Mouse (Mus musculus) lung, postnatal 10 days (tissue): ENCODE results near the gene G0s2.

Experiments used
- DNase-seq: peaks from one replicate; pipeline ENCODE4 v3.0.0; 2021

The G0s2 gene

DNA sequence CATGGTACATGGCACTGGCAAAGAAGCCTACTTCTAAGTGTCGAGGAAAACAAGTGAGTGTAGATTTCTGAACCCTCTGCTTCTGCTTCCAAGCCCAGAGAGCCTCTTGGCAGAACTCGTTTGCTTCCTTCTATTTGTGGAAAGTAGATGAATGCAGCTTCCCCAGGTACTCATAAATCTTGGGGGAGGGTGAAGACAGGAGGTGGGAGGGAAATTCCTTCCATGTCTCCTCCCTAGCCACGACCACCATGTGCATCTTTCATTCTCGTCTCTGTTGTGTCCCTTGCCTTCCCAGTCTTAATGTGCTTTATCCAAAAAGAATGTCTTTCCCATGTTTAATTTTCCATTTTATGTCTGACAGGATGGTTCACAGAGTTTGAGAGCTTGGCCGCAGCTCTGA is 20.4 kb downstream of the G0s2 start:
- no peak for DNase-seq

DNA sequence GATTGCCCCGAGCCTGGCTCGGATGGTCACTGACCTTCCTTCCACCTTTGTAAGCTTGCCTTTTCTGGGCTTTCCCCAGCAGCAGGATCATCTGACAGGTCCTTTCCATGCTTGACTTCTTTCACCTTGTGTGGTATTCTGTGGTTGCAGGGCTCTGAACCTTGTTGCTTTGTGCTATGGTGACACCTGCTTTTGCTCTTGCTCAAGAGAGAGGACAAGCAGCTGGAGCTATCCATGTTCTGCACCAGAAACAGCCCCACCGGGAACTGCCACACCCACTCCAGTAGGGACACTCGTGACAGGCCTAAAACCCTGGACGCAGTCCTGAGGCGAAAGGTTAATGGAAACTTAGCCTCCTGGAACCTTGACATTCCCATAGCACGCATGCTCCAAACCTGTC is 21.6 kb downstream of the G0s2 start:
- DNase-seq = no peak

DNA sequence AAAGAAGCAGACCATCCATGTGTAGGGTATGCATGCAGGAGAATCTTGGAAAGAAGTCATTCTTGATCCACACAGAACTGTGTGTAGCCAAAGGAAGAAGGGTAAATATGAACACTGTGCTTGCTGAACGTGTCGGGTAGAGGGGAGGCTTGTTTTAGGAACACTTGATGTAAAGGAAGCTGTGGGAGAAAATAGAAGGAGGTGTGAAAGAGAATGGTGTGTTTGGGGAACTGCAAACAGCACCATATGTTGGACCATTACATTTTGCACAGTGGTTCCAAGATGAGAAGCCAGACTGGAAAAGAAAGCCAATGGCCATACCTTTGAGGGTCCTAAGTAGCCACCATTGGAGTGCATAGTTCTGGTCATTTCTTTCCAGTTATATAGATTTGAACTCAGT is 23.0 kb downstream of the G0s2 start:
- DNase-seq = no peak

DNA sequence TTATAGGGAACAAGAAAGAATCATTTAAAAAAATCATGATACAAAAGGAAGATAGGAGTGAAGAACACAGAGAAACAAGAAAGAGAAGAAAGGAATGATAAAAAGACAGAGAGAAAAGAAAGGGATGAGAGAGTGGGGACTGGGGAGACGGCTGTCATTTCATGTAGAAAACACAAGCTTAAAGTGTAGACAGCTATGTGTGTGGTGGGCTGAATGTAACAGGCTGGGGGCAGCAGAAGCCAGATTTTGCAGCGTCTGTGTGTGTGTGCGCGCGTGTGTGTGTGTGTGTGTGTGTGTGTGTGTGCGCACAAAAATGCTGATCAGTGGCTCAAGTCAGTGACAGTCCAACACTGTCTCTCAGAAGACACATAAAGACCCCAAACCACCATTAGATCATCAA is 28.8 kb downstream of the G0s2 start:
- no peak for DNase-seq

DNA sequence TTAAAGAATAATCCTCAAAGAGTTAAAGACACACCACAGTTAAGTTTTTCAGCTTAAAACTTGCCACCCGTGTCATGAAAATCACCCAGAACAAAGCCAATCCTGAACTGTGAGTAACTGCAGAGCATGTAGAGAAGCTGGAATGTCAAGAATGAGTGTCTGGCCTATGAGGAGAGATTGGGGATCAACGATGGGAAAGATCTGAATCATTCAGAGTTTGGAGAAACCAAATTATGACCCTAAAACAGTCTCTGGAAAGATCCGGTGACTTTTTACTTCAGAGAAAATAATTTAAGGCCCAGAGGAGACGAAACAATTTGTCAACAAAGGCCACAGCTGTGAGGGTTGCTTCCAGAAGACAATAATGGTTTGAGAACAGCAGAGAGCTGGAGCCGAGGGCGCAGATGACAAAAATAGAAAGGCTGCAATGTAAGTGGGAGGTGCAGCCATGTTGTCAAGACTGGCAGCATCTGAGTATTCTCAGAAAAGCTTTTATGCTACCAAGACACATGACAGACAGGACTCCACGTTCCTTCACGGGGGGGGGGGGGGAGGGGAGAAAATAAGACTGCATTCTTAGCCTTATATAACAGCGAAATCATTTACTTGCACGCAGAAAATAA is 29.3 kb downstream of the G0s2 start:
- no peak for DNase-seq

DNA sequence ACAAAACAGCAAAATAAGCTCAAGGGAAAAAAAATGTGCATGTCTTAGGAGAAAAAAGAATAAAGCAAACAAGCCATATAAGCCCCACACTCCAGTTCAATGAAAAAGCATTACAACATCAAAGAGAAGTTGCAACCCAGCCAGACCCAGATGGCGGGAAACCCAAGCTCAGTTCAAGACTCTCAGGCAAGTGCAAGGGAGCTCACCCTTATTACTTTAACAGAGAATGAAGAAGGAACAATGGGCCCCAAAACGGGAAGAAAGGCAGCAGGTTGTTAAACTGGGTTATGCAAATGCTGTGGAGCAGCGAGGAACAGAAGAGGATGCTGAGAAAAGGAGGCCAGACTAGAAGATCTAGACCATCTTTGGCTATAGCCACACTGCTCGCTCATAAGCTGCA is 30.2 kb downstream of the G0s2 start:
- DNase-seq = peak; percentile 24

DNA sequence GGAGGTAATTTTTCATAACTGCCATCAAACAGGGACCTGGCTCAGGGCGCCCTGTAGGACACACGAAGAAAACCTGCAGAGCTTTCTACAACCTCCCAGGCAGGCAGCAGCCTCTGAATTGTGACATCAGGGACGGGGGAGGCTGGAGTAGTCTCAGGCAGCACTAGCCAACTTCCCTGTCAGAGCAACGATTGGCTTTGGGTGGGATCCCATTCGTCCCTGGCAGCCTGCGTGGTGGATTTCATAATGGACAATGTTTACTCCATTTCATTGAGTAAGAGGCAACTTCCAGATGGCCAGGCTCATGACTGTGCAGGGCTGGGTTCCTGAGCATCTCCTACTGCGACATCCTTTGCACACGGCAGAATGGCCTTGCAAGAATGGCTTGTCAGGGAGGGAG is 30.8 kb downstream of the G0s2 start:
- DNase-seq = peak; percentile 93

DNA sequence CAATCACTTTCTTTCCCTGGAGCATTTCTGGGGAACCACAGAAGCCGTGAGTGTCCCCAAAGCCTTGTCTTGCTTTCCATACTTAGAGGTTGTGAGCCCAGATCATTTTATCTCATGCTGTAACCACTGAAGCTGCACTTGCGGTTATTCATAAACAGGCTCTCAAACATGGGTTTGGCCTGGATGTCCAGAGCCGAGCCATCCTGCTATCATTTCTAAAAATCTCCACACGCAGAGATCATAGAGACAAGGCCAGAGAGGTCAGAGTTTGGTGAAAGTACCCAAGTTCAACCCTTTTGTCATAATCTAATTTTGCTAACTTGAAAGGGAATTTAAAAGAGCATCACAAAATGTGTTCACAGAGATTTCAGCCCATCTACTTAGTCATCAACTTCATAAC is 31.6 kb downstream of the G0s2 start:
- no peak for DNase-seq

DNA sequence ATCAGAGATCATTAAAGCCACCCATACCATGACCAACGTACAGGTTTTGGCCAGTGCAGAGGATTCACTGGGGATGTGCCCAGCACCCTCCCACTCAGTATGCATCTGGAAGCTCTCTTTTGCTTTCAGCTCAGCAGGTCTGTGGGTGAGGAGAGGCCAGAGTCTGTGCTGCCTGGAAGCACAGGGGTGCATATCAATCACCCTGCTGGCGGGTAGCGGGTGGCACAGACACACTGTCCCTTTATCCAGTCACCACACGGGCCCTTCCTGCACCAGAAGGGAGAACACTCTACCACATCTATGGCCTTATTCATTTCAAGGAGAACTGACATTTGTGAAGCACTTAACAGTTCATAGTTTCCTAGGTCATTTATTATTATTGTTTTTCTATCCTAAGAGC is 34.6 kb downstream of the G0s2 start:
- no peak for DNase-seq

DNA sequence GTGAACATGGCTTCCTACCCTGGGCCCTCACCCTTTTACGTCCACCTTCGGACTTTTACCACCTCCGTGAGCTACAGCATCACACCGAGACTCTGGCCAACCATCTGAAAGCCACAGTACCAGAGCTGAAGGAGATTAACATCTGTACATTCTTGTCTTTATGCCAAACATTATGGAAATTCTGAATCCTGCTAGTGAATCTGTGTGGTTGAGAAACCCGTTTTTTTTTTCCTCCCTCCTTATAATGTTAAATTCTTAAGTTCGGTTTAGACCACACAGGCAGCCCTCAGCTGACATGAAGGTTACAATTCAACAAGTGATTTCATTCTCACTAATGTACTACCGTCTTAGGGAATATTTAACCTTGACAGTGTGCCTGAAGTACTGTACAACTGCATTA is 38.1 kb downstream of the G0s2 start:
- DNase-seq = no peak

DNA sequence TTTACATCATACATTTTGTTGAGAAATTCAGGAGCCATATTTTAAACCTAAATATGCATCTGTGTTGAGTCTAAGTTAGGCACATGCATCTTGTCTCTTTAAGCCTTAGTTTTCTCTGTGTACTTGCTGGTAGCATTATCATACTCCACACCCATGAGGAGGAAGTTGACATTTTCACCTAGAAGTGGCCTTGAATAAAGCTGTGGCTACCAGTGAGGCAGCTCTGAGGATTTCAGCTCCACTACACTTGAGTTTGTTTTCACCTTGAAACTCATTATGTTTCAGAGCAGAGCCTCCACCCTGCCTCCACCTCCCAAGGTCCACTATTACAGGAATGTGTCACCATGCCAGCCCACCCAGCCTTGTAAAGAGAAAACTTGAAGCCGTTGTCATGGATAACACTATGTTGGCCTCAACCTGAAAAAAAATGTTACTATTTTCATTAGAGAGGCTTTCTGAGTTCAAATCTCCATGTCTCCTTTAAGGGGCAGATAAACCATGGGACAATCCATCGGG is 38.8 kb downstream of the G0s2 start:
- DNase-seq = no peak

DNA sequence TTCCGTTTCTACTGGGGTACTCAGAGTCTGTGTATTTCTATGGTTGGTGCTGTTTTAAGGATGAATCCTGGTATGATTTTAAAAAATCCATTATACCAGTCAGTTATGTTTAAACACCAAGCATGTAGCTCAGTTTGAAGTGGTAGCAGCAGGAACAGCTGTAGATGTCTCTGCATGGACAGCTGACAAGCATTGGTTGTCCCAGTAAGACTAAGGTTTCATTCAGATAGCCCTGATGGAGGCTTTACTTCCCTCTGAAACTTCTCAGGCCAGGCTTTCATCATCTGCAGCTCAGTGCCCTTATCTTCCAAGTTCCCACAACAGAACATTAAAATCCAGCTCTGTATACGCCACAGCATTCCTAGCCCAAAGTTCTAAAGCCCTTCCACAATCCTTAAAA is 40.3 kb downstream of the G0s2 start:
- DNase-seq = no peak

DNA sequence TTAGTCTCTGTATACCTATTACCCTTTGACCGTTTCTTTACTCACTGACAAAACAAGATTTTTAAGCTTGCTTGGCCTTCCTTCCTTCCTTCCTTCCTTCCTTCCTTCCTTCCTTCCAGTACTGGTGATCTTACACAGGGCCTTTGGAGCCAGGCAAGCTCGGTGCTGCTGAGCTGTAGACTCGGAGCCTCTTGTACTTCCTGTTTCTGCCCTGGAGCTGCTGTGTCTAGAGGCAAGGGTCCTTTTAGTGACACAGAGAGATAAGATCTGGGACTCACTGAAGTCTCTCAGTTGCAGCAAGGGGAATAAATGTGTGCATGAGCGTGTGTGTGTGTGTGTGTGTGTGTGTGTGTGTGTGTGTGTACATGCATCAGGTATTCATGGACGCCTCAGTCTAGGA is 42.1 kb downstream of the G0s2 start:
- no peak for DNase-seq

DNA sequence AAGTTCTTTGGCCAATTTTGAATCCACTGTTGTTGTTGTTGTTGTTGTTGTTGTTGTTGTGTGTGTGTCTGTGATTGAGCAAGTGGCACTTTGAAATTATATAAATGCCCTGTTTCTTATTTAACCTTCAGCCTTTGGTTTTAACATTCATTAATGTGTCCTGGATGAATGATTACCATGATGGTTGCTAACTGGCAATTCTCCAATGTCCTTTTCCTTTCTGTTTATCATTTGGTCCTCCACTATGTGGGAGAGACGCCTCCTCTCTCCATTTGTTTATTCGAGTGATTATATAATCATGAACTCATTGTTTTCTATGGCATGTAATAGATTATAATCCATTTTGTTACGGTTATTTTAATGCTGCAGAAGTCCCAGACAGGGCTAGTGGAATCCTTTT is 42.5 kb downstream of the G0s2 start:
- DNase-seq = no peak

DNA sequence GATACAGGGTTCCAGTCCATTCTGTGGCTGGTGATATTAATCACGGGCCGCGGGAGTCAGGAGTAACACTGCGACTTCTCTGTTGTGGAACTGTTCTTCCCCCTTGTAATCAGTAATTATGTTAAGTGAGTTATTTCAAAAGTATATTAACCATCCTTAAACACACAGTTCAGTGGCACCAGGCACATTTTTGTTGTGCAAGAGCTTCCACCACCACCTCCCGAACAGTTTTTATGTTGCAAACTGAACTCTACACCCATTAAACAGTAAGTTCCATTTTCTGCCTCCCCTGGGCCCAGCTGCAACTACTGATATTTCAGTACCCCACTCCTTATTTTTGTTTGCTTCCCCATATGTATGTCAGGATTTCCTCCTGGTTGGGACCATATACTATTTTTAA is 43.4 kb downstream of the G0s2 start:
- DNase-seq = no peak

DNA sequence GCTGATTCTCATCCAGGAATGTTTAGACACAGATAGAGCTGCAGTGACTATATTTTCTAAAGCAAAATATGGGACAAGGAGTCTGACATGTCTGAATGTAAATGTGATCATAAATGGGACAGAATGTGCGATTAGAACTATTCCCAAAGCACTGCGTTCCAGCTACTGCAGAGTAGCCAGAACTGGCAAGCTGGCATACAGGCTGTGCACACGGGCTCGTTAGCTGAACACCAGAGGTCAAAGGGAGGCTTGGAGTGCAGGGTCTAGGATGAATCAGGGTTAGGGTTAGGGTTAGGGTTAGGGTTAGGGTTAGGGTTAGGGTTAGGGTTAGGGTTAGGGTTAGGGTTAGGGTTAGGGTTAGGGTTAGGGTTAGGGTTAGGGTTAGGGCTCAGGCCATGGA is 45.5 kb downstream of the G0s2 start:
- no peak for DNase-seq

DNA sequence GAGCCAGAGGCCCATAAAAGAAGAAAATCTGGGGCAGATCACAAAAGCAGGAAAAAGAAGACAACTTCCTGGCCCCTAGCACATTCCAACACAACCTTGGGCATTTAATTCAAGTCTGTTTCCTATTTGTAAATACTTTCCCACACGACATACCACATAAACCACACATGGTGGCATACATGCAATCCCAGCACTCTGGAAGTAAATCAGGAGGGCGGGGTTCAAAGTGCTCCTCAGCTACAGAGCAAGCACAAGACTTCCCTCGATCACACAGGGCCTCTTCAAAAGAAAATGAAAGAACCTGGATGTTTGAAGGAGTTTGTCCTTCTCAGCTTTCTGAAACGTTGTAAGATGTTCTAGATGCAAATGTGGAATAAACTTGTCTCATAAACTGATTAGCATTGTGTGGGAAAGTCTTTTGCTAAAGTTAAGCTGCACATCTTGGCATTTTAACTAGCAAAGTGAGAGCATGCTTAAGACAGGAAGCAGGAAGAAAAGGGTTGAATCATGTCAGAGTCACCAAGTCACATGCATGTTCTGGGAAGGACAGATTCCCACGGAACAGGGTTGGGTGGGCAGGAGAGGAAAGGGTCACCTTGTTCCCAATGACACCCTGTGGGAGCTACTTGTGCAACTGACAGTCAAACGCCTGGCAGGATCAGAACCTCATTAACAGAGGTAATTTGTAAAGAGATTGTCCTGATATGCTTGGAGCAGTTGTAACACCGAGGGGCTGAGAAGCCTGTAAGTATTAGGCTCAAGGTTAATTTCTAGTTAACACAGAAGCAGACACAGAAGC is 46.1 kb downstream of the G0s2 start:
- DNase-seq = no peak

DNA sequence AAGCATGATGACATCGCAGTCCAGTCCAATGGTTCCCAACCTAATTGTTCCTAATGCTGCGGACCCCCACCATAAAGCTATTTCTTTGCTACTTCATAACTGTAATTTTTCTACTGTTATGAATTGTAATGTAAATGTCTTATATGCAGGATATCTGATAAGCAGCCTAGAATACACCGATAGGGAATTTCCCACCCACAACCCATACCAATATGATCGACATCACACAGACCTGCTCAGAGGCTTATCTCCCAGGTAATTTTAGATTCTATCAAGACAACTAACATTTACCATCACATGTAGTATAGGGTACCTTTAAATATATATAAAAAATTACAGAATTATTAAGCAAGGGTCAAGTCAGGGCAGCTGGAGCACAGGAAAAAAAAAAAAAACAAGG is 46.9 kb downstream of the G0s2 start:
- no peak for DNase-seq

DNA sequence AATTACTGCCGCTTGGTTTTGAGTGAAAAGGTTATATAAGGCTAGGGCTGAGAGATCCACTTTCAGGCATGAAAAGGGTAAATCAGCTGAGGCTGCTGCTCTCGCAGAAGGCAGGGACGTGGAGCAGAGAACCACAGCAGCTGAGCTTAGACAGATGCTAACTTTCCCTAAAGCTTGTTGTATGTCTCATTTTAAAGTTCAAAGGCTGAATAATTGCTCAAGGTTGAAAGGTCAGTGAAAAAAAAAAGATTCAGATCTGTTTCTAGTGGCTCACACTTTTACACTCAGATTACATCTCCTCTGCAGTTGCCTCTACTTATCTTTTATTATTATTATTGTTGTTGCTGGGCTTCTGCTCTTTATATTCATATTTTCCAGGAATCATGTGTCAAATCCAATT is 47.5 kb downstream of the G0s2 start:
- no peak for DNase-seq
